Mouse (Mus musculus): ENCODE data around the gene Gm26741.

Gene Gm26741

GRCm38 (mm10) chr10:52389438-52389837 lies 30.9 kb downstream of the Gm26741 start:
- no peak for DNase-seq (ENCODE audit: low read depth)

DNA sequence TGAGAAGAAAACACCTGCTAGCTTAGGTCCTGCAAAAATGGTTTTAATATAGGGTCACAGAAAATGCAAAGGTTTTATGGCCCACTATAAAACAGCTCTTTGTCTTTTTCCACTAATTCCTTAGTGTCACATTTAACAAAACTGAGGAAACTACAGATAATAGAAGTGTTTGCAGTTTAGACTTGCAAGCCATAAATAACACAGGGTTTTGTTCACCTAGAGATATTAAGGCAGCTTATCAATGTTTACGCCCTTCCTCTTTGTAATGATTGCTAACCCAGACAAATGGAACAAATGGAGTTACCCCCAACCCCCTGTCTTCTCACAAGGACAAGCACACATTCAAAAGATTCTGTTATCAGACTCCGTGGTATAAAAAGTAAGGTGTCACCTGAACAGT lies 32.6 kb downstream of the Gm26741 start:
- no peak for DNase-seq (ENCODE audit: low read depth)

GRCm38 (mm10) chr10:52396647-52397046 lies 38.1 kb downstream of the Gm26741 start:
- DNase-seq (ENCODE audit: low read depth), result no peak

GRCm38 (mm10) chr10:52398715-52399114 lies 40.1 kb downstream of the Gm26741 start:
- no peak for DNase-seq (ENCODE audit: low read depth)

DNA sequence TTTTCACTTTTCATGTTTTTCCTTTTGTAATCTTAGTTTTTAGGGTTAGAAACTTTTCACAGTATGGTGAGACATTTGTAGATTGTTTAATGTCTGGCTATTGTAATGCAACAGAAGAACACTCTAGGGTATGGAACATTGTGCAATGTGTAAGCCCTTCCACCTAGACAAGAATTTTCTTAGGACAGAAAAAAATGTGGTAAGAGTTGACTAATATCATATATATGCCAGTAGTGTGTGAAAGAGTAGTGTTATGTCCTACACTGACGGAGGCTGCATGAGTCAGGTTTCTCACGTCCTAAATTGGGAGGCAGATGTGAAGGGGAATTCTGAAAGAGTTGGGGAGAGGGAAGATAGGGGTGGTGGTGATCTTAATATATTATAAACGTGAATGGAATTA lies 41.2 kb downstream of the Gm26741 start:
- no peak for DNase-seq (ENCODE audit: low read depth)

GRCm38 (mm10) chr10:52405160-52405559 lies 46.6 kb downstream of the Gm26741 start:
- DNase-seq (ENCODE audit: low read depth), result no peak

DNA sequence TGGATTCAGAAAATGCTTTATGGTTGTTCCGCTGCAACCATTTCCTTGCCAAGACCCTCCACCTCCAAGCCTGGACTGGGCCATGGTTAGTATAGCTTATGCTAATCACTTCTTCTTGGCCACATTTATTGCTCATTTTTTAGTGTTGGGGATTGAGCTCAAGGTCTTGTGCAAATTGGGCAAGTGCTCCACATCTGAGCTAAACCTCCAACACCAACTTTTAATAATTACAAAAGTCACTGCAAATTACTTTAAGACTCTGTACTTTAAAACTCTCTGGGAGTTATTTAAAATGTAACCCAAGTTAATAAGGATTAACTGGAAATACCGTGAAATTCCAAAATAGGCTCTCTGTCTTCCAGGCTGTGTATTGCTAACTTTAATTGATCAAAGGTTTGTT lies 49.0 kb downstream of the Gm26741 start:
- no peak for DNase-seq (ENCODE audit: low read depth)
